Mouse (Mus musculus): ENCODE measurements at regions not wholly inside any gene's neighbourhood (a gene's known extent, or its start where the extent isn't known, plus 50 kb on each side); places are given as distances from the start of the nearest gene placed in this dataset.
A peak's percentile ranks its signal among the peaks of the same experiment; 100 is the strongest.

DNA sequence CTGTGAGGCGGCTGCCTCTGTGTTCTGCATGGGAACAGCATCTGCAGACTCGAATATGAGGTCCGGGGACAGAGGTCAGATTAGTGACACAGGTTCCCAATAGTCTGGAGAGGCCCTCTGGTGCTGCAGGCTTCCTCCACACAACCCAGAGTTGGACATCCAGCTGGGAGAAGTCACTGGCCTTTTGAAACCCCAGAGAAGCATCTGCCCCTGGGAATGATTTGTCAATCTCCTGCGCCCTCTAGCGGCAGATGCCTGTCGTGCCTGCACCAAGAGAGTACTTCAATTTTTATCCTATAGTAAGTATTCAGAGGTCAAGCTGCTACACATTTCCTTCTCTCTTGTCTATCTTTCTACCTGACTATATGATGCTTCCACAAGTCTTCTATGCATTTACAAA is 62.7 kb upstream of the Nkx2-2 start:
- peak; percentile 60 for TF ChIP-seq CTCF (IDR thresholded peaks at IDR 0.05; ENCODE audit: borderline replicate concordance, insufficient read depth, low read depth, low read length)
- no peak for TF ChIP-seq POLR2A (IDR thresholded peaks at IDR 0.05; ENCODE audit: borderline replicate concordance, insufficient read depth, low read length)
